Mouse (Mus musculus) forebrain, embryonic 14.5 days (tissue): Measurements from ENCODE around the gene Chn1. TPM values are rescaled to one million over a fixed set of nuclear protein-coding genes. Genes with fewer than 3 reads are reported as not detected.
A peak's percentile ranks its signal among the peaks of the same experiment; 100 is the strongest.

Experiments used
- ATAC-seq: fragments of 200-750 bp; cut with Nextera tagmentation; 2 replicates; pipeline ENCODE4 v1.8.0; 2017; ENCODE audit warnings: mild to moderate bottlenecking, moderate library complexity
- DNase-seq: peaks from one replicate; pipeline ENCODE4 v3.0.0-alpha.2; 2015; ENCODE audit warnings: low spot score
- H3K27ac ChIP-seq: fragments of 300-500 bp; sonication (generic); 2 replicates; pipeline ENCODE4 v1.5.1; 2014; ENCODE audit warnings: low read depth, mild to moderate bottlenecking, control low read depth, low read length, moderate library complexity
- H3K27me3 ChIP-seq: fragments of 300-500 bp; sonication (generic); replicated peaks from 2 replicates; pipeline ENCODE4 v1.6.1; 2014; ENCODE audit warnings: low read length, control low read depth, mixed read lengths; ENCODE audit not compliant: control insufficient read depth, insufficient read depth
- H3K36me3 ChIP-seq: fragments of 300-500 bp; sonication (generic); 2 replicates; pipeline ENCODE4 v1.6.1; 2014; ENCODE audit warnings: low read length, control low read depth; ENCODE audit not compliant: control insufficient read depth, insufficient read depth
- H3K4me1 ChIP-seq: fragments of 300-500 bp; sonication (generic); 2 replicates; pipeline ENCODE4 v1.6.1; 2014; ENCODE audit warnings: antibody characterized with exemption, low read length, control low read depth; ENCODE audit not compliant: control insufficient read depth, insufficient read depth
- H3K4me2 ChIP-seq: fragments of 300-500 bp; sonication (generic); 2 replicates; pipeline ENCODE4 v1.6.1; 2014; ENCODE audit warnings: mild to moderate bottlenecking, control low read depth, low read length
- H3K4me3 ChIP-seq: fragments of 300-500 bp; sonication (generic); 2 replicates; pipeline ENCODE4 v1.5.1; 2014; ENCODE audit warnings: low read depth, low read length, control low read depth
- H3K9ac ChIP-seq: fragments of 300-500 bp; sonication (generic); 2 replicates; pipeline ENCODE4 v1.6.1; 2014; ENCODE audit warnings: mild to moderate bottlenecking, low read length, control low read depth, moderate library complexity
- H3K9me3 ChIP-seq: fragments of 300-500 bp; sonication (generic); replicated peaks from 2 replicates; pipeline ENCODE4 v1.6.1; 2016; ENCODE audit warnings: low read length, control low read depth, mixed read lengths; ENCODE audit not compliant: control insufficient read depth
- WGBS: fragments of 180-500 bp; shearing (Covaris S2); extraction: QIAGEN DNeasy Blood & Tissue Kit; methylation state at CpG from one replicate; pipeline ENCODE4 v1.1.7; 2014; 5-methylcytosine and 5-hydroxymethylcytosine counted together
- polyA plus RNA-seq: library from polyadenylated mRNA; unstranded; fragments of >200 nt; fragmentation: Nextera tagmentation; extraction: Ambion mirVana; gene quantifications from 2 replicates; pipeline ENCODE4 v1.2.1, GENCODE M21; 2014

The Chn1 gene
- polyA plus RNA-seq, 1 experiment from 2014 or later = 93.5 TPM

DNA sequence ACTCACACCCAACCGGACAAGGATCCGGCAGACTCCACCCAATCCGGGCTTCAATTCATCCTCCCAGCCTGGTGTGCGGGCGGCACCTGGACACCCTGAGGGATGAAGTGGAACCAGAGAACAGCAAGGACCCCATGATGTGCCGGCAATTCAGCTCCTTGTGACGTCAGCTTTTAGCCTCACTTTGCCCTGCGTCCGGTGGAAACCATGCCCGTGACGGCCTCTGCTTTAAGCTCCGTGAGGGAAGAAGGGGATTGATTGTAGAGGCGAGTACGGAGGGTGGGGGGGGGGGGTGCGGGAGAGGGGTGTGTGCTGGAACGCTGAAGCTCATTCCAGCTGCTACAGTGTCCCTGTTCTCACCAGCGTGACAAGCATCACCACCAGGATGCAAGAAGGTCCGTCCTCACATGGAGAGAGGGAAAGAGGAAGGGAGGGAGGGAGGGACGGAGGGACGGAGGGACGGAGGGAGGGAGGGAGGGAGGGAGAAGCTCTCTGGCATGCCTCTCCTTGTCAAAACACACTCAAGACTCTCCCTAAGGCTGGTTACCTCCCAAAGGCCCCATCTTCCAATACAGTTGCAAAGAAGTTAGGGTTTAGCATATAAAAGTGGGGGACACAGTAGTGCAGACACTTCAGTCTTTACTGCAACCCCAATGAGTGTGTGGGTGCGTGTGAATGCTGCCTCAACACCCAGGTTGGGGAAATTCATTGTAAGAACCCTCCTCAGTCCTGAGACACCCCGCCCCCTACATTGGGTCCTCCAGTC, 214.1 kb downstream of the Chn1 start:
- H3K4me2 ChIP-seq = peak overlapping the region; percentile 66
- peak overlapping the region; percentile 32 for H3K4me3 ChIP-seq
- no peak overlapping the region for H3K27ac ChIP-seq
- under 1% methylated on average over 23 of the region's 23 CpGs for WGBS
- no peaks in the 10 kb centered on the region for H3K36me3 ChIP-seq
- H3K9me3 ChIP-seq = no peaks in the 10 kb centered on the region
- peak; percentile 32 for DNase-seq
- peaks cover 4% of the 10 kb centered on the region; the same call in 1 of the 2 replicates for H3K4me1 ChIP-seq
- H3K27me3 ChIP-seq = no peaks in the 10 kb centered on the region
- peak overlapping the region; percentile 54; the same call in 1 of the 2 replicates for H3K9ac ChIP-seq
- ATAC-seq = peak; percentile 52

Other genes starting within 250 kb of the Chn1 start
- 2.5 and 2.8 TPM in 2 replicates for gene Wipf1, start 245.6 kb downstream of the Chn1 start, polyA plus RNA-seq
- 0.05 and 0.09 TPM in 2 replicates for gene Chrna1, start 195.0 kb downstream of the Chn1 start, polyA plus RNA-seq
- gene Atf2, start 117.3 kb upstream of the Chn1 start, polyA plus RNA-seq = 56.7 and 93.7 TPM in 2 replicates
- gene Atp5g3, start 136.0 kb upstream of the Chn1 start, polyA plus RNA-seq = 842 and 1,033 TPM in 2 replicates